Mouse (Mus musculus) spleen, adult 2 months (tissue): ENCODE measurements around the gene Coq9.

Experiments used
- CTCF ChIP-seq: fragments of 200-500 bp; IDR thresholded peaks from 2 replicates; pipeline ENCODE4 v1.5.1; 2011; ENCODE audit warnings: mild to moderate bottlenecking, inconsistent platforms; ENCODE audit not compliant: insufficient read depth, insufficient read length, insufficient replicate concordance; ENCODE audit errors: extremely low read depth
- POLR2A ChIP-seq: fragments of 200-500 bp; IDR thresholded peaks from 2 replicates; pipeline ENCODE4 v1.6.1; 2011; ENCODE audit warnings: low read depth, low read length, inconsistent platforms

GRCm38 (mm10) chr8:94876820-94877219, 38.7 kb downstream of the Coq9 start:
- TF ChIP-seq POLR2A, result no peak
- no peak for TF ChIP-seq CTCF
